Mouse (Mus musculus): ENCODE results near the gene Gtf2i. TPM values are rescaled to one million over a fixed set of nuclear protein-coding genes. Genes with fewer than 3 reads are reported as not detected.
A peak's percentile ranks its signal among the peaks of the same experiment; 100 is the strongest.

The Gtf2i gene
- polyA plus RNA-seq, 1 experiment from 2014 or later, result 195 TPM

DNA sequence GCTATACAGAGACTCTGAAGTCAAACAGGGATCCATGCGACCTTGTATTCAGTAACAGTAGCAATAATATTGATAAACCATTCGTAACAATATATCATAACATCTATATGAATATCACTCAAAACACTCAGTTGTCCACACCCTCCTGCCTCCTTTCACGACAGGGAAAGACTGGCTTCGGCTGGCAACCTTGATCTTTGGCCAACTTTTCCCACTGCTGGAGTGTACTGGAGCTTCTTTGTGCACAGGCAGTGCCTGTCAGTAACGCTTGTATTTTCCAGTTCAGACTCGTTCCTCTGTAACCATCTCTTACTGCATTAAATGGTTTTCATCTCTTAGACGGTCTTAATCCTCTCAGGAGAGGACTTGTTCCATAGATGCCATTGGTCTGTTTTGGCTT is 2.2 kb upstream of the Gtf2i start:
- Histone ChIP-seq H3K4me2 (no peak overlapping the region), H3K9me3 (replicated peaks) (no peaks in the 10 kb centered on the region)
- WGBS, result 46% methylated on average over 7 of the region's 7 CpGs

DNA sequence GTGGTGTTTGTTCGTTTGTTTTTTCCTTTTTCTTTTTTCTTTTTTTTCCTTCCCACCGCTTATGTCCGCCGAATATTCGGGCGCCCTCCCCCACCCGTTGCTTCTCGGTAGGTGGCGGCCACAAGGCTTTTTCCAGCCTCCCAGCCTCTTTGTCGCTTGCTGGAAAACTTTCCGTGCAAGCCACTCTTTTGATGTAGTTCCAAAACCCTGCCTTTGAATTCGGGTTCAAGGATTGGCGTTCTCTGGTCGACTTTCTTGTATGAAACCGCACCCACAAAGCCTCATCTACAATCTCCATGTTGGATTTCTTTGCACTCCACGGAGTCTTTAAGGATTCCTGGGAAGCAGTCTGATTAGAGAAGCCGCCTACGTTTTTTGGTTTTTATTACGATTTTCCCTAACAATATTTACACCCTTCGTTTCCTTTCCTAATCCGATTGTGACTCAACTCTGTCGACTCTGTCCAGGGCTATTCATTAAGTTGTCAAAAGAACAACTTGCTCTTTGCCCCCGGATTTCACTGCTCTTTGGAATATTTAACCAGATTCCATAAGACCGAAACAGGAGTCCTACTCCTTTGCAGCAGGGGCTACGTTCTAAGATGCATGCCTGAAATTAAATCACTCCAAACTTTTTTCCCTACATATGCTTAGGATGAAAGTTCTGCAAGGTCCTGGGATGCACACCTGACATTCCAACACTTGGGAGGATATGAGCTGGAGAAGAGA is 1.2 kb upstream of the Gtf2i start:
- Histone ChIP-seq H3K4me1 (peaks cover 39% of the 10 kb centered on the region), H3K9ac (peak overlapping the region; percentile 70), H3K4me3 (peak overlapping the region; percentile 69), H3K27ac (peak overlapping the region; percentile 98), H3K27me3 (no peaks in the 10 kb centered on the region), H3K9me3 (replicated peaks) (no peaks in the 10 kb centered on the region), H3K4me2 (peak overlapping the region; percentile 70), H3K36me3 (ENCODE audit: poor library complexity, severe bottlenecking) (peaks cover 9% of the 10 kb centered on the region)
- ATAC-seq, result no peak
- under 1% methylated on average over 25 of the region's 25 CpGs for WGBS

More for the DNA sequence above, 2.2 kb upstream of the Gtf2i start:
- no peak for ATAC-seq
- H3K36me3 ChIP-seq (ENCODE audit: poor library complexity, severe bottlenecking), result 0 out of 2 replicates have a peak, but pooled peaks cover under 1% of the 10 kb centered on the region
- no peak overlapping the region for H3K9ac ChIP-seq
- H3K27me3 ChIP-seq, result no peaks in the 10 kb centered on the region
- H3K27ac ChIP-seq, result peak overlapping the region; percentile 98
- no peak overlapping the region for H3K4me3 ChIP-seq
- peaks cover 30% of the 10 kb centered on the region for H3K4me1 ChIP-seq

GRCm38 (mm10) chr5:134314068-134314674 is 389 bp downstream of the Gtf2i start:
- peak overlapping the region; percentile 95 for H3K9ac ChIP-seq
- no peaks in the 10 kb centered on the region for H3K9me3 ChIP-seq (replicated peaks)
- H3K36me3 ChIP-seq (ENCODE audit: poor library complexity, severe bottlenecking), result peaks cover 26% of the 10 kb centered on the region
- peak overlapping the region; percentile 69 for H3K4me3 ChIP-seq
- H3K4me2 ChIP-seq, result peak overlapping the region; percentile 79
- 0% methylated on average over 39 of the region's 64 CpGs for WGBS
- H3K27ac ChIP-seq, result peak overlapping the region; percentile 98
- ATAC-seq, result peak; percentile 60
- H3K27me3 ChIP-seq, result no peaks in the 10 kb centered on the region
- H3K4me1 ChIP-seq, result peaks cover 47% of the 10 kb centered on the region

- Histone ChIP-seq H3K9ac (peak overlapping the region; percentile 95), H3K4me2 (peak overlapping the region; percentile 79), H3K27me3 (no peaks in the 10 kb centered on the region), H3K4me3 (peak overlapping the region; percentile 69), H3K4me1 (peaks cover 47% of the 10 kb centered on the region), H3K36me3 (ENCODE audit: poor library complexity, severe bottlenecking) (peaks cover 29% of the 10 kb centered on the region), H3K27ac (peak overlapping the region; percentile 98), H3K9me3 (replicated peaks) (no peaks in the 10 kb centered on the region)
- peak; percentile 74 for ATAC-seq
- WGBS, result under 1% methylated on average over 66 of the region's 68 CpGs
Observed at GRCm38 (mm10) chr5:134313451-134314067, 1.0 kb downstream of the Gtf2i start.

GRCm38 (mm10) chr5:134312691-134313450 is 1.7 kb downstream of the Gtf2i start:
- H3K9ac ChIP-seq, result peak overlapping the region; percentile 95
- peak overlapping the region; percentile 69 for H3K4me3 ChIP-seq
- no peak for ATAC-seq
- no peaks in the 10 kb centered on the region for H3K27me3 ChIP-seq
- peaks cover 34% of the 10 kb centered on the region for H3K36me3 ChIP-seq (ENCODE audit: poor library complexity, severe bottlenecking)
- H3K4me2 ChIP-seq, result peak overlapping the region; percentile 79
- WGBS, result 2% methylated on average over 19 of the region's 19 CpGs
- peak overlapping the region; percentile 98 for H3K27ac ChIP-seq
- H3K9me3 ChIP-seq (replicated peaks), result no peaks in the 10 kb centered on the region
- peaks cover 47% of the 10 kb centered on the region for H3K4me1 ChIP-seq

DNA sequence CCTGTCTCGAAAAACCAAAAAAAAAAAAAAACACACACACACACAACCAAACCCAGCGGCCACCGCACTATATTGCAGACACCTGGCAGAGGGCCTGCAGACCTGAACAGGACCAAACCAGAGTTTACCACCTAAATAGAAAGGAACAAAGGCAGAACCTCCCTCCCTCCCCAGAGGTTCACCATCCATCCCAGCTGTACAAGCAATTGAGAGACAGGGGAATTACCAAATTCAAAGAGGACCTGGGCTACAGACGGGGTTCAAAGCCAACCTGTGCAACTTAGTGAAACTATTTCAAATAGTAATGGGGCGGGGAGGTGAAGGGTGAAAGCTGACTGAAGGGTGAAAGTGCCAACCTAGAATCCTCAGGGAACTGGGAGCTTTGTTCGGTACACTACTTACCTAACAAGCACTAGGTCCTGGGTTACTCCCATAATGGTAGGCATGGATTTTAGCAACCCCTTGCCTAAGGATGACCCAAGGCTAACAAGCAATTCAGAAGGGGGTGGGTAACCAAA is 2.6 kb downstream of the Gtf2i start:
- H3K4me2 ChIP-seq, result peak overlapping the region; percentile 79
- peak overlapping the region; percentile 95 for H3K9ac ChIP-seq
- no peaks in the 10 kb centered on the region for H3K27me3 ChIP-seq
- 62% methylated on average over 6 of the region's 6 CpGs for WGBS
- no peak for ATAC-seq
- no peaks in the 10 kb centered on the region for H3K9me3 ChIP-seq (replicated peaks)
- peaks cover 42% of the 10 kb centered on the region for H3K36me3 ChIP-seq (ENCODE audit: poor library complexity, severe bottlenecking)
- H3K4me1 ChIP-seq, result peaks cover 46% of the 10 kb centered on the region
- peak overlapping the region; percentile 69 for H3K4me3 ChIP-seq
- peak overlapping the region; percentile 98 for H3K27ac ChIP-seq

DNA sequence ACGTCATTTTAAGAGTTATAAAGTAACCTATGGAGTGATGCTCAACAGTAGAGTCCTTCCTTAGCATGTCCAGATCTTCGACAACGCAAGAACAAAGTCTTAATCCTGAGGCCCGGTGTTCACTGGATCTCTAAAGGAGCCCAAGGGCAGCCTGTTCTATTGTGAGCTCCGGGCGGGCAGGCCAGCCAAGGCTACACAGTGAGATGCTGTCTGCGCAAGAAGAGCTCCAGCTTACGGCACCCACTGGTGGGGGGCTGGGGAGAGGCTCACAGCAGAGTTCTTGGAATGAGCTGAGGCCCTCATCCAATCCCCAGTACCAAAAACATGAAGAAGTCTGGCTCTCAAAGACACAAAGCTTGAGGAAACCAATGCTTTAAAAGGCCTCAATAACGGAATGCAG is 4.4 kb downstream of the Gtf2i start:
- Histone ChIP-seq H3K27ac (no peak overlapping the region), H3K9ac (no peak overlapping the region), H3K9me3 (replicated peaks) (no peaks in the 10 kb centered on the region), H3K27me3 (no peaks in the 10 kb centered on the region), H3K4me1 (peaks cover 28% of the 10 kb centered on the region), H3K36me3 (ENCODE audit: poor library complexity, severe bottlenecking) (peaks cover 56% of the 10 kb centered on the region), H3K4me2 (no peak overlapping the region), H3K4me3 (no peak overlapping the region)
- 95% methylated on average over 9 of the region's 9 CpGs for WGBS
- ATAC-seq, result no peak

- Histone ChIP-seq H3K4me1 (peaks cover 29% of the 10 kb centered on the region), H3K27me3 (no peaks in the 10 kb centered on the region), H3K9me3 (replicated peaks) (no peaks in the 10 kb centered on the region), H3K4me2 (no peak overlapping the region), H3K27ac (no peak overlapping the region), H3K4me3 (no peak overlapping the region), H3K9ac (no peak overlapping the region), H3K36me3 (ENCODE audit: poor library complexity, severe bottlenecking) (peaks cover 63% of the 10 kb centered on the region)
- no peak for ATAC-seq
- WGBS, result 100% methylated on average over 1 of the region's 1 CpGs
Observed at GRCm38 (mm10) chr5:134309345-134309744, 5.2 kb downstream of the Gtf2i start.

DNA sequence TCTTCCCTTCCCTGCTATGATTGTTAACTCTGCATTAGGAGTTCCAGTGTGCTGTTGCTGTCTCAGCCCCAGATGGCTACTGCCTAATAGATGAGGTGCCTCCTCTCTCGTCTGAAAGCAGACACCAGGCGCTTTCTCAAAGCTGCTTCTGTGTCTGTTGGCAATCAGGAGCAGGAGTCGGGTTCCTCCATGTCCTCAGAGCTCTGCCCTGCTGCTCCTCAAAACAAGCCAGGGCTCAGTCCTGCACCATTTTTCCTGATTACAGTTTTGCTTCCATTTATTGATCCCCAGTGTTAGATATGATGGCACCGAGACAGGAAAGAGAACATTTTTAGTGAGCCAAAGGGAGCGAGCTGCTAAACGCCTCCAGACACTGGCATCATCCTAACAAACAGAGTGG is 9.9 kb downstream of the Gtf2i start:
- 0 out of 2 replicates have a peak overlapping the region, but pooled peaks have one; percentile 5 for H3K27ac ChIP-seq

DNA sequence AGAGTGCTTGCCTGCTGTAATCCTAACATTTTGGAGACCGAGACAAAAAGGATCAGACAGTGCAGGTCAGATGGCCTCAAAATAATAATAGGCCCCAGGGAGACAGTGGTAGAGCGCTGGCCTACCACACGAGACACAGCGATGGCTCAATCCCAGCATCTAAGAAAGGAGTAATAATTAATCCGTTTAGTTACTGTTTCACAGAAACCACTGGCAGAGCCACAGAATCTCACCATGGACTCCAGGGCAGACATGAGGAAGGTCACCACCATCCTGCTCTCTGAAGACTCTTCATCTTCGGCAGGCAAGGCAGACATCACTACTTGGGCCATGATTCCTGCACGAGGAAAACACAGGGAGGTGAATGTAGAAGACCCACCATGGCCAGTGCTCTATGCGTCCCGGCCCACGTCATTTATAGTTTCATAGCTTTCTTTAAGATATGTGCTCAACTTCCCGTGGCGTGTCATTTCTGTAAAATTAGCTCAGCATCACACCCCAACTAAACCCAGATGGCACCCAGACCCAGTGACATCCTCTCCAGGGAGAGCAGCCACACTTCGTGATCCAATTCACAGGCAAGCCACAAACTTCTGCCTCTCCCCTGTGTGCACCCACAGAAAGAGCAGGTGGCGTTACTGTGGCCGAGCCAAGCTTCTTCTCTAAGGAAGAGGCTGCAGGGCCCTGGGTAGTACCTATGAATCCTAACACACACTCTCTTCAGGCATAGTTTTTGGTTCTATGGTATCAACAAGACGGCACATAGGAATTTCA is 19.1 kb downstream of the Gtf2i start:
- Histone ChIP-seq H3K27me3 (no peaks in the 10 kb centered on the region), H3K4me1 (no peaks in the 10 kb centered on the region), H3K36me3 (ENCODE audit: poor library complexity, severe bottlenecking) (peaks cover 87% of the 10 kb centered on the region), H3K4me3 (no peak overlapping the region), H3K4me2 (no peak overlapping the region), H3K9ac (no peak overlapping the region), H3K27ac (0 out of 2 replicates have a peak overlapping the region, but pooled peaks have one; percentile 1), H3K9me3 (replicated peaks) (peaks cover 2% of the 10 kb centered on the region)
- 92% methylated on average over 16 of the region's 16 CpGs for WGBS
- no peak for ATAC-seq

More for the DNA sequence above, 9.9 kb downstream of the Gtf2i start:
- H3K4me1 ChIP-seq, result peaks cover 3% of the 10 kb centered on the region; the same call in 1 of the 2 replicates
- H3K9me3 ChIP-seq (replicated peaks), result peaks cover 6% of the 10 kb centered on the region
- peaks cover 88% of the 10 kb centered on the region for H3K36me3 ChIP-seq (ENCODE audit: poor library complexity, severe bottlenecking)
- no peaks in the 10 kb centered on the region for H3K27me3 ChIP-seq
- no peak overlapping the region for H3K9ac ChIP-seq
- WGBS, result 88% methylated on average over 6 of the region's 6 CpGs
- no peak overlapping the region for H3K4me3 ChIP-seq
- H3K4me2 ChIP-seq, result no peak overlapping the region
- ATAC-seq, result no peak

DNA sequence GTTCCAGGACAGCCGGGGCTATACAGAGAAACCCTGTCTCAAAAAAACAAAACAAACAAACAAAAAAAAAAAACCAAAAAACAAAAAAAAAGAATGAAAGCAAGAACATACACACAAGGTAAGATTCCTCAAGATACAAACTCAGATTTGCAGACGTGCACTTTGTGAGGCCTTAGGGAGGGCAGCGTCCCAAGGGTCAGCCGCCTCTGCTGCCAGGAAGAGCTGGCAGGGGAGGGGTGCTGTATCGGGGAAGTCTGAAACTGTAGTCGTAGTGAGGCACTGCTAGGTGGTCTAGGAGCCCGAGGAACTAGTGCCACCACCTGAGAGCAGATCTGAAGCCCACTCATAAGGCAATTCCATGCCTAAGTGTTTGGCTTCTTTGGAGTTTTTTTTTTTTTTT is 20.0 kb downstream of the Gtf2i start:
- no peak for ATAC-seq
- Histone ChIP-seq H3K27me3 (no peaks in the 10 kb centered on the region), H3K4me2 (no peak overlapping the region), H3K4me3 (no peak overlapping the region), H3K4me1 (no peaks in the 10 kb centered on the region), H3K9ac (no peak overlapping the region), H3K36me3 (ENCODE audit: poor library complexity, severe bottlenecking) (peaks cover 87% of the 10 kb centered on the region), H3K9me3 (replicated peaks) (no peaks in the 10 kb centered on the region), H3K27ac (no peak overlapping the region)
- WGBS, result 96% methylated on average over 7 of the region's 7 CpGs

All from forebrain, embryonic 13.5 days (tissue).